Mouse (Mus musculus): Measurements from ENCODE around the gene Bcas3.
A peak's percentile ranks its signal among the peaks of the same experiment; 100 is the strongest.

DNA sequence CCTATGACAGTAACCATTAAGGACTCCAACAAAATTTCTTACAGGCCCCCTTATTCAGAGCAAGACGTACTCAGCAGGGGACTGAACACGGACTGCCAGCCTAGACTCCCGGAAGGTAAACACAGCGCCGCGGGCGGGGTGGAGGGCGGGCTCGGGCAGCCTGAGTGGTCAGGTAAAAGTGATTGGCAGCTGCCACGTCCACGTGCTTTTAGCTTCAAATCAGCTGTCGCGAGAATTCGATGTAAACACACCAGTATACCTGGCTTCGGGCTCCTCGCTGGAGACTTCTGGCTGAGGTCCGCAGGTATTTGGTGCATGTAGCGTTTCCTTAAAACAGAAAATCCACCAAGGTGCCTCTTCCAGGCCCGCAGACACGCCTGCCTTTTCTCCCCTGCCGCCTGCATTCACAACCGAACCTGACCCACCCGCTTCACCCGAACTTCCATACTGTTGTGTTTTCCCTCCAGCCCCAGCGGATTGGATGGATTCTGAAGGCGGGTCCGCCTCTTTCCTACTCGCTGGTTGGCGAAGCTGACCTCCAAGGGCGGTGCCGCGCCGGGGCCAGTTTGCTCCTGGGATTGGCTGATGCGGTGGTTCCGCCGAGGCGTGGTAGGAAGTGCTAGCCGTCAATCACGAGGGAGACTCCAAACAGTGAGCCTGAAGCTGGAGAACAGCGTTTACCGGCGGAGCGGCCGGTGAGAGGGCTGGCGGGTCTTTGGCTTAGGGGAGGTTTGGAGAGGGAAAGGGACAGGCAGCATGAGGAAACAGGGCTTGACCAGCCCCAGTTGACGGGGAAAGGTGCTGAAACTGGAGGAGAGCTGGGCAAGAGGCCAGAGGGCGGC is at the start of gene Bcas3:
- TF ChIP-seq CTCF (IDR thresholded peaks at IDR 0.05) (0 out of 2 replicates have a peak, but pooled peaks have one; percentile 4), EP300 (IDR thresholded peaks at IDR 0.05) (peak; percentile 73)
